Mouse (Mus musculus): ENCODE measurements at regions not wholly inside any gene's neighbourhood (a gene's known extent, or its start where the extent isn't known, plus 50 kb on each side); places are given as distances from the start of the nearest gene placed in this dataset.

- CTCF ChIA-PET, result no interaction called here
Observed at GRCm38 (mm10) chr15:64520568-64520967, 296.9 kb upstream of the Gm21798 start.

DNA sequence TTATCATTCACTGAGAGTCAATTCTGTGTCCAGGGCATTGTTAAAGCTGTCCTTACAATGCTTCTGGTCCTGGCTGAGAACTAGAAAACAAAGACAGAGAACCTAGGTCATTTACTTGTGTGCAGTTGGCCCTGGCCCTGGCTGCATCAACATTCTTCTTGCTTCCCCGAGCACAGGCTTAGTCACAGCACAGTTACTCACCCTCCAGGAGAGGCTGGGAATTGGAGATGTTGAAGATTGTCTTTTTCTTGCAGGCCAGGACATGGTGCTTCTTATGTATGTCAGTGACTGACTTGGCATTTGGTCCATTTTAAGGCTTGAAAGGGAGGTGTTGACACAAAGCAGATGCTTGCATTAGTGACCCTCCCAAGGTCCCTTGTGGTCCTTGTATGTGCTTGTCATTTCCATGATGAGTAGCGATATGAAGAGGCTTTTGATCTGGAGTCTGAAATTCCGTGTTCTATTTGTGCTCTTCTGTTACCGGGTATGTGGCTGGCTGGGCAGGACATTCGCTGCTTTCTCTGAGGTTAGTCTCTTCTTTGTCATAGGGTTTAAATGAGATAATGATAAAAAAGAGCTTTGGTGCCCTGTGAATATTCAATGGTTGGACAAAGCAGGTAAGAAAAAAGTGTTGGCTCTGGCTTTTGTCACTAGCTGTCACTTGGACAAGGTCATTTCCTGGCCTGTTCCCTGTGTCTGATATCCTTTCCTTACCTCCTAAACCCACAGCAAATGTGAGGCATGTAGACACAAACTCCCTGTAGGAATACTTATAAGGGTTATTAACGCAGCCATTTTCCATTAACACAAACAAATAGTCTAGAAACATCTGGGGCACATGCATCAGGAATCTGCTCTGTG is 285.0 kb upstream of the Gm21798 start:
- CTCF ChIA-PET, result no interaction called here

- CTCF ChIA-PET, result no interaction called here
Observed at GRCm38 (mm10) chr15:64533169-64533795, 284.2 kb upstream of the Gm21798 start.

DNA sequence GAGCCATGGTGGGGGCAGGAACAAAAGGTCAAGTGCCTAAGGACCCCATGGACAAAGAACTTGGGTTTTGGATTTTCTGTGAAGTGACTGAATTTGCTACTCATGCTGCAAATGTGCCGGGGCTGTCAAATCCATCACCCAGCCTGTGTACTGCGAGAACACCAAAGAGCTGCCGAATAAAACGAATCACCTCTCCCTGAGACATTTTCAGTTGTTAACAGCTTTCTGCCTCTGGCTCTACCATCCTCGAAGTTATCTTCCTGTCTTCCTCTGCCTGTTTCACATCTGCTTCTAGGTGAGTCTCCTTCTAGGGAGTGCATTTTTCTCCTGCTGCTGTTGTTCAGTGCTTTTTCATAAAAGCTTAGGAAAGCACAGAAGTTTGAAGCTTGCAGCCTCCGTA is 283.3 kb upstream of the Gm21798 start:
- CTCF ChIA-PET, result interaction anchor here (0.7 kb wide), 1 partner anchor 16 kb away, joined by 4 read pairs; no protein-coding TSS in a partner anchor

GRCm38 (mm10) chr15:64535160-64535559 is 282.3 kb upstream of the Gm21798 start:
- CTCF ChIA-PET, result interaction anchor here (0.7 kb wide), 1 partner anchor 15 kb away, joined by 4 read pairs; no protein-coding TSS in a partner anchor

DNA sequence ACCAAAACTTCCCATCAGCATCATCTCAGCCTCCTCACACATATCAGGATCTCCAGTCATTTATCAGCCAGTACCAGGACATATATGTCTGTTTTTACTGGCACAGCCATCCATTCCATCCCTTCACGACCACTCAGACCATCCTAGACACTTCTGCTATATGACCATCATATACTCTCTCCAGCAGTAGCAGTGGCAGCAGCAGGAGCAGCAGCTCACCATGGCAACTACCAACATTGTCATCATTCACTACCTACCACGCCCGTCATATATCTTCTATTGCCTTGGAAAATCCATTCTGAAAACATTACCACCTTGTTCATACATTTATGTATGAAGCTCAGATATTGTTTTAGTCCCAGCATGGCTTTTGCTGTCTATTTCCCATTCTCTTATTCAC is 276.1 kb upstream of the Gm21798 start:
- CTCF ChIA-PET, result no interaction called here

DNA sequence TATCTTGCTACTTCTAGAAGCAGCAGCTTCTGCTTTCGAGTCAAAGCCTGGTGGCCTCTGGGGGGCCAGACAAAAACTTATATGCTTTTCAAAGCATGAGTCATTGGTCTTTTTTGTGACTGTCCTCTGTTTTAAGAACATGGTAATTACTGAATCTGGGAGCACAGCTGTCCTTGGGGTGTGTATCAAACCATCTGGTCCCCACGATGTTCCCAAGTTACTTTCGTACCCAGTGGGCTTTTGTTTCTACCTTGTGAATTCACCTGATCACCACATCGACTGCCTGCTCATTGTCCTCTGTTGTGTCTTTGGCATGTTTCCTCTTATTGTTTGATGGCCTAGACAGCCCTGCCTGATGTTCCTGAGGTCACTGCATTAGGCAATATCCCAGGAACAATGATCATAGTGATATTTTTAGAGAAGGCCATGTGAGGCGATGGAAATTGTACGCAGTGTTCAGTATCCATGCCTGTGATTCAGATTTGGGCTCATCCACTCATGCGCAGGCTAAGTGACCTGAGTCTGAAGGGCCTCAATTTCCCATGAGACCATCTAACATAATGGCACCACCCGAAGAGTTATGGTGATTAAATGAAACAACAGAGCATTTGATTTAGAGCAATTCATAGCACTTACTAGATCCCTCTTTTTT is 275.1 kb upstream of the Gm21798 start:
- CTCF ChIA-PET, result no interaction called here

DNA sequence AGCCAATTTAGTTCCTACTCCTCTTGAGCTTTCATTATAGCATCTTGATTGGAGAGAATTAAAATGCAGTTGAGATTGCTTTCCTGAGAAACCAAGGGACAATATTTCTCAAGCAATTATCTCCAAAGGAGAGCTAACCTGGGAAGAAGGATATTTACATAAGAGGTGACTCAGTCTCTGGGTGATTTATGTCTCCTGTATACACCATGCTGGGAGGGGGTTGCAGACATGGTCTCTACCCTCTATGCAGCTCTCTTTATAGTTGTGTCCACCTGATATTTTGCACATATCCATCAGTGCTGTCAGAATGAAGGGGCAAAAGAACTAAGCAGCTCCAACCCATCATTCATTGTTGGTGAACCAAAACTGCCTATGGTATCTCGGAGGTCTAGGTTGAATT is 274.6 kb upstream of the Gm21798 start:
- CTCF ChIA-PET, result no interaction called here

DNA sequence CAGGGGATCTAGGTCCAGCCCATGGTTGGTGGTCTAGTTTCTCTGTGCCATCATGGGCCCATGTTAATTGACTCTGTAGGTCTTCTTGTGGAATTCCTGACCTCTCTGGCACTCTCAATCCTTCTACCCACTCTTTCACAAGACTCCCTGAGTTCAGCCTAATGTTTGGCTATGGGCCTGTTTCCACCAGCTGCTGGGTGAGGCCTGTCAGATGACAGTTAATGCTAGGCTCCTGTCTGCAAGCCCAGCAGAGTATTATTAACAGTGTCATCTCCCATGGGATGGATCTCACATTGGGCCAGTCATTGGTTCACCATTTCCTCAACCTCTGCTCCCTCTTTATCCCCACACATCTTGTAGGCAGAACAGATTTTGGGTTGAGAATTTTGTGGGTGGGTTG is 271.5 kb upstream of the Gm21798 start:
- CTCF ChIA-PET, result no interaction called here

DNA sequence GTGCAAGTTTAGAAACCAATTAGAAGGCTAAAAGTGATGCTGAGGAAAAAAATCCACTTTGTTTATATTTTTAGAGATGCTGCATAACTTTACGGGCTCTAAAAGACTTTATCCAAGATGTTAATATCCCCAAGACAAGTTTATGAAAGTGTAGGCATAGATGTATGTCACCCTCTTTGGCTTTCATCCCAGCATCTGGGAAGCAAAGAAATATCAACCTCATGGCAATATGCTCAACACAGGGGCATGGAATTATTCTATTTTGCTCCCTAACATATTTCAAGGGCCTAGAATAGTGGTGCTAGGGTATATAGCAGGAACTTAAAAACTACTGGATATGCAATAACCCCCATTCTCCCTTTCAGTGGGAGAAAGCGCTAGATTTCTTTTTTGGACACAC is 260.0 kb upstream of the Gm21798 start:
- CTCF ChIA-PET, result no interaction called here

GRCm38 (mm10) chr15:64558220-64558619 is 259.3 kb upstream of the Gm21798 start:
- CTCF ChIA-PET, result no interaction called here

GRCm38 (mm10) chr15:64562431-64563111 is 254.9 kb upstream of the Gm21798 start:
- CTCF ChIA-PET, result no interaction called here

- CTCF ChIA-PET, result no interaction called here
Observed at GRCm38 (mm10) chr15:64564703-64565102, 252.8 kb upstream of the Gm21798 start.

- CTCF ChIA-PET, result no interaction called here
Observed at GRCm38 (mm10) chr15:64576891-64577535, 240.5 kb upstream of the Gm21798 start.

DNA sequence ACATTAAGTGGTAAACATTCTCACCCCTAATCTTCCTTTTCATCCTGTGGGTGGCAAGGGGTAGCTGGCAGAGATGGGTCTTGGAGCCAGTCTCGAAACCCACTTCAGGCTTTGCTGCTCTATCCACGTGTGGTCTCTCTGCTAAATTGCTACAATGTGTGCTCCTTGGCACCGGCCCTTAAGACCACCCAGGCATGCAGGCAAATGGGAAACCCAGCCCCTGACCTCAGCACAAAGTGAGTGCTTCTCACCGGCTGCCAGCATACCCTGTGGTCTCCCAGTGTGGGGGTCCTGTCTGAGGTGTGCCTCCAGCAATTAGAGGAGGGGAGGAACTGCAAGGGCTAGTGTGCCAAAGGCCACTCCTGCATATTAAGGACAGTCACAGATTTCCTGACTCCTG is 238.5 kb upstream of the Gm21798 start:
- CTCF ChIA-PET, result no interaction called here

- CTCF ChIA-PET, result no interaction called here
Observed at GRCm38 (mm10) chr15:64580481-64580880, 237.0 kb upstream of the Gm21798 start.

DNA sequence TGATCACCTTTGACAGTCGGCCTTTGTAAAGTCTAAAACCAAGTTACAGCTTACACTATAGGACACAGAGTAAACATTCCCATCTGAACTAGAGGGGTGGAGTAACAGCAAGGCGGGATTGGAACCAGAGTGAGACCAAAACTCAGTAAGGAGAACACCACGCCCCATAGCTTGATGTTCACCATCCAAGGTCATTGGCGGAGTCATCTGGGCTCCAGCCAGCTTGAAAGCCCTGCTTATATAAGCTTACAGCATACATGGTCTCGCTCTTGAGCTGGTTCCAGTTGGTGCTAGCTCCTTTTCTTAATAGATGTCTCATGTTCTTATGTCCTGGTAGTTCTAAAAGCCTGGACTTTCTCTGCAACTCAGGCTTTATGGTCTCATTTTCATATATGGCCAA is 236.4 kb upstream of the Gm21798 start:
- CTCF ChIA-PET, result no interaction called here

DNA sequence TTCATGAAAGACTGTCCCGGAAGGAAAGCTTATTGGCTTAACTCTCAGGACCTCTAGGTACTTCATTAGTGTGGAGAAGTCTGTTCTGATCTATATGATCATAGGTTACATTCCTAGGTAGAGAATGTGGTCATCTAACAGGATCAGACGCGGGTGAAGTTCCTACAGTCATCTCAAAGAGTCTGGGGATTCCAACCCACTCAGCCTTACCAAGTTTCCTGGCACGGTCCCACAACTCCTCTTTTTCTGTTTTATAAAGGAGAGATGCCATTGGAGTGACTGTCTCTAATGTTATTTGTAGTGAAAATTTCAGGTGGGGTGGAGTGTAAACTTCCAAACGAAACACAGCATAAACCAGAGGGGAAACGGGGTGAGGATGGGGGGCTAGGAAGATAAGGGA is 233.4 kb upstream of the Gm21798 start:
- CTCF ChIA-PET, result no interaction called here

- CTCF ChIA-PET, result no interaction called here
Observed at GRCm38 (mm10) chr15:64586776-64587175, 230.7 kb upstream of the Gm21798 start.

DNA sequence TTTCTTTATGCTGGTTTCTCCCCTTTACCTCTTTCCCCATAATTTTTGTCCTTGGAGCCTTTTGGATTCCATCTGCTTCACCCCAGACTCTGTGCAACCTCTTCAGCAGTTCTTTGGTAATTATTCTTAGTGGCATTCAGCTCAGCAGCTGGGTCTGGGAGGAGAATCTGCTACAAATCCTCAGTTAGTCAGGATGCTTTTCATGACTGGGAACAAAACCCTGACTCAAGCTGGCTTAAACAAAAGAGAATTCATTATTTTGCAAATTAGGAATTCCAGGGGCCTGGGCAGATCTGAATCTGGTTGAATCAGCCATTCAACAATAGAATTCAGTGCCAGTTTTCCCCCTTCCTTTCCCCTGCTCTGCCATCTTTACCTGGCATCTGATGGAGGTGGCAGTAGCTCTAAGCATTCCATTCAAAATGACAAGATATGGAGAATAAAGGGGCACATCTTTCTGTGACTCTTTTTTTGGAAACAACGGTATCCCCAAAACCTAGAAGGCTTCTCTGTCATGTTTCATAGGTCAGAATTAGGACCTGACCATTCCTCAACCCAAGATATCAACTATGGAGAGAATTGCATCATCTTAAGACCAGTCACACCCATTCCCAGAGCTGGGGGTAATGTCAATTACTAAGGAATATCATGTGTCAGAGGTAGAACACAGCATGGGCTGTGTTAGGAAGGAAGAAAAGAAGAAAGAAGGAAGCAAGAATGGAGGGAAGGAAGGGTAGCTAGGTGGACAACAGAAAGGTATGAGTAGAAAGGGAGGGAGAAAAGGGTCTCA is 227.2 kb upstream of the Gm21798 start:
- CTCF ChIA-PET, result no interaction called here

DNA sequence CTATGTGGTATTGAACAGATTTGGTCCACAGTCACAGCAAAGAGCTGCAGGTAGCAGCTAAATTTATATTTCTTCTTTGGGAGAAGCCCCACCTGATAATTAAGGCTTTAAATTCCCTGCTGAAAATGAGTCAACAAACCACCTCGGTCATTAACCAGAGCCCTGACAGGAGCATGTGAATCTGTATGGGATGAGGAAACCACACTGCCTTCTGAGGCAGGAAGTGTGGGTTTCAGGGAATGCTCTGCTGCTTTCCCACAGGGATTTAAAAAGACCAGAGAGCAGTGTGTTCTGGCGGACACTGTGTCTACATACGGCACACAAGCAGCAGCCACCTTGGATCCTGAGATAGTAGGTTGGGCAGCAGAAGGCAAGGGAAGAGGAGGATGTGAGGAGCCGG is 204.0 kb upstream of the Gm21798 start:
- CTCF ChIA-PET, result no interaction called here
